Mouse (Mus musculus) frontal cortex, adult (tissue): ENCODE results near the gene Tex10.
"Not testable (repeated sequence)": the region's sequence is repeated elsewhere in the genome, so short reads cannot be mapped to it uniquely, and the experiment has no call there.

Experiments
- ATAC-seq: cut with Nextera tagmentation; 2 replicates; pipeline ENCODE4 v1.9.2; 2017; ENCODE audit warnings: mild to moderate bottlenecking, moderate library complexity, mixed read lengths; ENCODE audit not compliant: low TSS enrichment

Gene Tex10

DNA sequence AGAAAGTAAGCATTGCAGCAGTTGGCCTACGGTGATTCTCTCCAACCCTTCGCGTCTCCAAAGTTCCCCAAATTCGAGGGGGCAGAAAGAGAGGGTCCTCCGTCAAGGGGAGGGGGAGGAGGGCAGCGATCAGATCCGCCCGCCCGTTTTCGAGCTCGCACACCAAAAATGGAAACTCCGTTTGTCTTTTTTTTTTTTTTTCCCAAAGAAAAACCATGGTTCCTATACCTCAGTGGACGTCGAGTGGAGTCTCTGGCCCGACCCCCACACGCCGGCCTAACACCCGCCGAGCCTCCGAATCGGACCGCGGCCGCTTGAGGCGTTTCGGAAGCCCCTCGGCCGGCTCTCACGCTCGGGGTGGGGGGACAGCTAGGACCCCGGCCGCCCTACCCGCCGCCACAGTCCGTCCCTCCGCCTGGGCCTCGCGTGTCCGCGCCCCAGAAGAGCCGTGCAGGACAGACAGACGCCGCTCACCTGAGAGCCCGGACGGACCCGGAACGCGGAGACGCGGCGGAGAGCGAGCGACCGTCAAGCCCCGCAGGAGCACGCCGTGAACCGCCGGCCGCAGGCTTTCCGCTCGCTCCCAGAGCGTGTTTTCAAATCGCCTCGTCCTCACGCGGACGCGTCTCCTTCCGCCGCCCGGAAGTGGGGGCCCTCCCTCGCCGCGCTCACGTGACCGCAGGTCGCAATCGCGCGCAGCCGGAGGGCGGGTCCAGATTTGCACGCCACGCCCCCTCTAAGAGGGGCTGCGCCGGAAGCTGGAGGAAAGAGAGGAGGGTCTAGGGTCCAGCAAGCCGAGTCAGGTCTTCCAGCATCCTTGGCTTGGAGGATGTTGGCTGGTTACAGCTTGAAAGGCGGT, at the start of gene Tex10:
TSS of gene Tex10 (minus strand) at position 668 of the 859 bp plus-strand sequence.
- peak; percentile 96 for ATAC-seq

DNA sequence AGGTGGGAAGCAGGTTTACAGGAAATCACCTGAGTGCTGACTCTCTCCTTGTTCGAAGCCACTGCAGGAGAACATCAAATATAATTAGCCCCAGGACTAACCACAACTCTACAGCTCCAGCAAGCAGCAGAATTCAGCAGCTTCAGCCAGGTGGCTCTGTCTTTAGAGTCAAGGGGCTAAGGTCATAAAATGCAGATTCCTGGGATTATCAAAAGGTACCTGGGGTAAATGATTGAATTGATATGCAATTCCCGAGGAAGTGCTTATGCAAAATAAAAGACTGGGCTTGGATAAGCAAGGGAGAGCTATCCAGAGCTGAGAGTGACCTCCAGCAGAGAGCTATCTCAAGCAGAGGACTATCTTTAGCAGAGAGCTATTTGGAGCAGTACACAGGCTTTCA, 37.6 kb upstream of the Tex10 start:
- no peak for ATAC-seq

DNA sequence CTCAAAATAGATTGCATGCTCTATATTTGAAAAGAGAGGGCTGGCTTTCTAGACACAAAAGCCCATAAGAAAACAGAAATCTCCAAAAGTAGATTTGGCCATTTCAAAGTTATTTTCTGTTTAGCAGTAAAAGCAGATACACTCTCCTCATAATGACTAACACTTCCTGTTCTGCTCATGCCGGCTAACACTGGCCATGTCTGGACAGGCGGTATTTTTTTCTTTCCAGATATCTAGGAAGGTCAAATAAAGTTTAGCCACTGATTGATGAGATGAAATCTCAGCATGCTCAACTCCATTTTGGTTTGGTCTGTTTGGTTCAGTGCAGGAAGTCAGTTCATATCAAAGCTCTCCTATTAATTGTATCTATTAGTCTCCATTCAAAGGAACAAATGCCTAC, 19.3 kb upstream of the Tex10 start:
- no peak for ATAC-seq

DNA sequence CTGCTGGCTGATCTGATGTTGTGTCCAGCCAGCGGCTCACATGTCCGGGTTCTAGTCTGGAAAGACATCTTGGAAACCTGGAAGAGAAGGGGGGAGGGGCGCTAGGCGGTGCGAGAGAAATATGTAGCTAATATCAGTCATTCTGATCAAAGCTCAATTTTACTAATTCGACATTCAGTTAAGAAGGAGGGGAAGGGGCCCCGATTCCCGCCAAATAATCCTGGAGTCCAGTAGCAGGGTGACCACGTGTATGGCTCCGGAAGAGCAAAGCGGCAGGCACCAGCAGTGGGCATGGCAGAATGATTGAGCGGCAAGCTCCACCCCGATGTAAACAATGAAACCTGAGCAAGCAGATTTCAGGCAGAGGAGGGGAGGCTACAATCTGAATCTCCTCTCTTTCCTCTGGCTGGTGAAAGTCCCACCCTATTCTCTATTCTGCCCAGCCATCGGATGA, 18.1 kb upstream of the Tex10 start:
- ATAC-seq = no peak

DNA sequence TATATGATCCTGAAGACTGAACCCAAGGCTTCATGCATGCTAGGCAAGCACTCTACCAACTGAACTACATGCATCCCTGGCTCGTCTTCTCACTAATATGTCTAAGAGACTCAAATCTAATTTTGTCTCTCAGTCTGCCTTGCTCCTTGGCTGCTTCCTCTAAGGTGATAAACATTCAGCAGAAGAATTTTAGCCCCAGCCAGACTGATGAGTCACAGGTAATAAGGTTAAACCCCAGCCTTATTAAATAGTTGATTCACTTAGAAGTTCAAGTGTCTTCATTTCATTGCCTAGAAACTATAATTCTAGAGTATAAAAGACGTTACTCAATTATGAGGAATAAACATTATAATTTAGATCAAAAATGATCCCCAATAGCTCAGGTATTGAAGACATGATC, 15.7 kb upstream of the Tex10 start:
- no peak for ATAC-seq

DNA sequence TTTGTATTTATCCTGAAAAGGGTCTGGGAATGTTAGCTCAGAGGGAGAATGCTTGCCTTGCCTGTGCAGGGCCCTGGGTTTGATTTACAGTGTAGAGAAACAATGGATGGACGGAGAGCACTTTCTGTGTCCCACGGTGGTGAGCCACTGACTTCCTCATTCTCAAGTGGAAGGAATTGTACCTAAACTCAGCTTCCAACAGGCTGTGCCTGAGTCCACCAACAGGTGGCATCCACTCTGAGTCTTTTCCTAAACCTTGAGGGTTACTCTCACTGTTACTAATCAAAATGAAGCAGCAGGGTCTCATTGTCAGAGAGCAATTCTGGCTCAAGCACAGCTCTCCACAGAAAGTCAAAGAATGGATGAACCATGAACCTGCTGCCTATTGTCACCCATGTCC, 8.0 kb upstream of the Tex10 start:
- ATAC-seq = no peak

DNA sequence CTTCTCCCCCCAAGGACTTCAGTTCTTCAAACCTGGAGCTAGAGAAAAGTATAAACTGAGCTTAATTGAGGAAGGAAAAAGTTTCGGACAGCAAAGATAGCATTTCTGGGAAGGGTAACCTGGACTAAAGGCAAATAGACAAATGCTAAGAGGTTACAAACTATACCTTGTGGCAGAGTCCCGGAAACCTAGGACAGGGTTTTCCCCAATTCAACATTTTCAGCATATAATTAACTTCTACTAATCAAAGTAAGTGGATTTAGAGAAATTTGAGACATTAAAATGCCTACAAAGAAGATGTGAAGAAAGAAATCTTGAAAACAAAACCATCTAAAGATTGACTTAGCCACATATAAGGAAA, 372 bp upstream of the Tex10 start:
- ATAC-seq = no peak

DNA sequence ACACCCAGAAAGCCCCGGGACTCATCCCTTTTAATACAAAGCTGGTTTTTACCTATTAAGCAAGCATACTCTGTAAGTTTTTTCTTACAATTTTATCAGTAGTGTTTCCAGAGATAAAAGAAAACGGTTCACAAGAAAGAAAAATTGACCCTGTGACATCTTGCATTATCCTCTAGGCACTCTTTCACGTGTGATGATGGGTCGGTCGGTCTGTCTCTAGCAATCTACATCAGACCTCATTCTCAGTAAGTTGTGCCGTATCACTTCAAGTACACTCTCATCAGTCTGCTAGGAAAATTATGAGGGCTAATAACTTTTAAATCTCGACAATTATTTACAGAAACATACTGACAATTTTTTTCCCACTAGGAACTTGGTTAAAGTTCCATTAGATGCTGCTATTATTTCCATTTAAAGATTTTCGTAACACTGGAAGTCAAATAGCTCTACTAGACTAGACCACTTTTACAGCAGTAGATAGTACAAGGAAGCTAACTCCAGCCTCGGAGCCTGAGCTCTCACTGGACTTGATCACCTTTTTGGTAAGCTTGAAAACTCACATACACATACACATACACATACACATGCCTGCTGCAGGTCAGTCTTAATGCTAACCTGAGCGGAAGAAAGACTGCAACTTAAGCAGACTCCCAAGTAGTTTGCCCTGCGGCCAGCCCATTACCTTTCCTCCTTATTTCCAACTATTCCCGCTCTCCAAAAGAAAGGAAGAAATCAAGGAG, 1.0 kb downstream of the Tex10 start:
- peak; percentile 38; the same call in 1 of the 2 replicates for ATAC-seq

DNA sequence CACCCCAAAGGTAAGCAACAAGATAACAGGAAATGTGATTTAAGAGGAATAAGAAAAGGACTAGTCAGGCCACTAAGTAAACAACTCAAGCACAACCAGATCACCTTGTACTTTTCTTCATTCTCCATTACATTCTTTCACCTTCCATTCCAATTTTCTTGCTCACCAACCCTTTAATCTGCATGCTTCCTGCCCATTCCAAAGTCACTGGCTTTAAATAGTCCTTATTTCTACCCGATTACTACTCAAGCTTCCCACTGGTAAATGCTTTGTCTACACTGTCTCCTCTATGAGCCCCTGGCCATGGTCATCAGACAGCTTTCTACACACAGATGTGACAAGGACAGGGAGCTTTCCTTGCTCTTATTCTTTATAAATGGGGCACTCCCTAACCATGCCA, 2.3 kb downstream of the Tex10 start:
- ATAC-seq = no peak

DNA sequence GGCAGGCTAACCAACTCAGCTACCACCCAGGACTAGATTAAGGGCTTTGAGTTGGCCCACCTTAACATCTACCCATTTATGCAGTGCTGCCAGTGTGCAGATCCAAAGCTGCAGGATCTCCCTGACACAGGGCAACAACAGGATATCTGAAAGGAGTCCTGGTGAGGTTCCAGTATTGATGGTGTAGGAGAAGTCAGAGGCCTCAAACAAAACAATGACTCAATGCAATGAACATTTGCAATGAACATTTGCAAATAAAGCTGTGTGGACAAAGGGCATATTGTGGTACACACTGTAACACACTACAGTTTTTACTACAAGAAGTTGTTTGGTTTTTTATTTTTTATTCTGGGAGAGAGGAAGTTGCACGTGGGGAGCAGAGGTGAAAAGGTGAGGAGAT, 12.2 kb downstream of the Tex10 start:
- ATAC-seq = no peak

DNA sequence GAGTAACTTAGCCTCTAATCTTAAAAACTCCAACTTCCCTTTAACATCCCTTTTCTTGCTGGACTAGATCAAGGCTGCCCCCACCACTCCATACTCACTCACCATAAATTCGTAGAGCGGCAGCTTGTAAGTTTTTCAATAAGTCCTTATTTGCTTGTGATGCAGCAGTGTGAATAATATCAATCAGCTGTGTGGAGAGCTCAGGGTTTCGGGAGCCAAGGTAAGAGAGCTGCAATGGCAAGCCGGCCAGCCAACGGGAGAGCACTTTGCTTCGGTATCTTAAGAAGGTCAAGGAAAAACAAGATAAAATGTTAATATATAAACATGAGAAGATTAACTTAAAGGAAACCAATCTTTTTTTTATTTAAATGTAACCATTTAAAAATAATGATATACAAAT, 14.8 kb downstream of the Tex10 start:
- no peak for ATAC-seq

DNA sequence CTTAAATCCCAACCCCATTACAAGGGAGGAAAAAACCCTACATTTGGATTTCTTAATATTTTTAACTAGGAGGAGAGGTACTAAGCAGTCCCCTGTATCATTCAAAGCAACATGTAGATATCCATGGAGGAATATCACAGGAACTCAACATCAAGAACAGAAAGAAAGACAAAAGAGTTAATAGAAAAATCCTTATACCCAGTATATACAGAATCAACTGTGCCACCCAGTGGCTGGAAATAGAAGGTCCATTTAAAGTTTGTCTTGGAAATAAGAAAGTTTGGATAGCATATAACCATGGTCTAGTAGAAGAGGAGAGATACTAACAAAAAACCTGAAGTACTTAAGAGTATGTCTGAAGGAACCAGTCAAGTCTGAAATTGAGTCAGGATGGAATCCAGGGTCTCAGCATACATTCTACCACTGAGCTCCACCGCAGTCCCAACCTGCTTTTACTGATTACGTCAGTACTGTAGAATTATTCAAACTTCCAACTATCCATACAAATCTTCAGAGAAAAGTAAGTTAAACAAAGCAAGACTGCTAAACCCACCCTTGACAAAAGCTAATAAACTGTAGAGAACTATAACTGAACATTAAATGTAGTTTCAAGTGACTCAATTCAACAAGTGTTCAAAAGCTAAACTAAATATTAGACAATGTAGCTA, 19.0 kb downstream of the Tex10 start:
- ATAC-seq = peak; percentile 86

DNA sequence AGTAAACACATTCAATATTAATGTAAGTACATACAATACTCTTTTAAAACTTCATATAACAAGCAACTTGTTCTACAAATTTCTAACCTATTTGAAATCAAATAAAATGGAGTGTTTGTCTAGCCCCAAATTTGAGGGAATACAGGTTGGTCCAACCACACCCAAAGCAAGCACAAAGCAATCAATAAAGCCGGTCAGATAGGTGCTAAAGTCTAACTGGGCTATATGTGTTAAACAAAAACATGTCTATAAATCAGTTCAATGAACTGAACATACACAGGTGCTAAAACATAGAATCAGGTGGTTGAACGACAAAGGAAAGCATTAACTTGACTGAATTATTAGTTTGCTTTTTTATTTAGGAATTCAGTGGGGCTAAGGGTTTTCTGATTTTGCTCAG, 45.2 kb downstream of the Tex10 start:
- no peak for ATAC-seq

DNA sequence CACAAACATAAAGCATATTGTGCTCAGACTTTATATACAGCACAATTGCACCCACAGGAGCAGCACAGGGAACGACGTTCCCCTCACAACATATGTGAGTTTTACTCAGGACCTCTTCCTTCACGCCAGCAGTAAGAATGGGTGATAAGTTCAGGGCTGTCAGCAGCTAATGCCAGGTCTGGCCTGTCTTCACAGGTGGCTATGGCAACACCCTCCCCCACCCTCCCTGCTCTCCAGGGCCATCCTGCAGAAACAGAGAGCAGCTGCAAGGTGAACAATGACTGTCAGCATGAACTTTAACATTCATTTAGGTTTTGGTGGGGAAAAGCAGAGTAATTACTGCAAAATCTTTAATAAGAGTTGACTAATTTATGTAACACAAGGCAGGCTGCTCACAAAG, 45.8 kb downstream of the Tex10 start:
- ATAC-seq = no peak

DNA sequence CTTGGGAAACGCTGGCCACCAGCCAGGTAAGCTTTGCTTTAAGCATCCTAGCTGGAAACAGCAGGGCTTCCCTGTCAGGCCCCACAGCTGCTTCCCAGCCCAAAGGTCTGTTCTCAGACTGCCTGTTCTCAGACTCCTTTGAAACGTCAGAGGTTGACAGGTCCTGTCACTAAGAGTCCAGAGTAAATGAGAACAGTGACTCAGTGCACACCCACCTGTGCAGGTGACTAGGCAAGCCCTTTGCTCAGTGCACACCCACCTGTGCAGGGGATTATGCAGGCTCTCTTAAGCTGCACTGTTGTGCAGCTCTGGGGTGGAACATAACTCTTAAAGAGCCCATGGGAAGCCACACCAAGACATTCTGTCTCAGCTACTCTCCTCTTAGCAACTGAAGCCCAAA, 49.5 kb downstream of the Tex10 start:
- no peak for ATAC-seq

DNA sequence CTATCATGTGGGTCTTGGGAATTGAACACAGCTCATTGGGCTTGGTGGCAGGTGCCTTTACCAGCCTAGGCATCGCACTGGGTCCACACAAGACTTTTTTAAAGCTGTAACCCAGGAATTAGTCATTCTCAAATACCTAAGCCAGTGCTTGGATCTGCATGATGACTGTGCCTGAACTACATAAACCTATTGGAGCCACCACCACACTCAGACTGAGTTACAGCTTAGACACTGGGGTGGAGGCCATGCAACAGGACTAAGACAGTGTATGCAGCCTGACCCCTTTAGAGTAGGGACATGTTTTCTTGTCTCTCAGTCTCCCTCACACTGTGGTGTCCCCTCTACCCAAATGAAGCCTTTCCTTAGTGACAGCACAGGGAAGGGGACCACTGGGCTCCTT, 50.6 kb downstream of the Tex10 start:
- ATAC-seq = no peak

DNA sequence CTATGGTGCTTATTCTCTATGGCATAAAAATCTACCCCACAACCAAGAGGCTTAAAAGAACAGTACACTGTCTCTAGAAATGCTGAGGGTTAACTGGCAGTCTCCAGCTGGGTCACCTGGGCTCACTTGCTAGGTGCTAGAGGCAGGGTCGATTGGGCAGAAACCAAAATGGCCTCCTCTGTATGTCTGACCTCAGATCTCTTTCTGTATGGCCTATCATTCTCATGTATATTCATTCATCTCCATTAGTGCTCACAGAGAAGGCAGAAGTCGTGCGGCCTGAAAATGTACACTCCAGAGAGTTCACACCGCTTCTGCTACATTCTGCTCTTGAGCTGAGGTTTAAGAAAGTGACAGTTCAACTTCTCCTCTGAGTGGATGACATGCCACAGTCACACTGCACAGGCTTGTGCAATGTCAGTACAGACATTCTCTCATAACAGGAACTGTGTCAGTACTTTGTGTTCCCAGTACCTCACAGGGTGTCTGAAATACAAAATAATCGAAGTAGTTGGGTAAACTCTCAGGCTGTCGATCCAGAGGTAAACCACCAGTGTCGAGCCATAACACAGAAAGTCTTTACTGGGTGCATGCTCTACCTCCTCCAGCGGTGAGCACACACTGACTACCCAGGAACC, 54.3 kb downstream of the Tex10 start:
- no peak for ATAC-seq

DNA sequence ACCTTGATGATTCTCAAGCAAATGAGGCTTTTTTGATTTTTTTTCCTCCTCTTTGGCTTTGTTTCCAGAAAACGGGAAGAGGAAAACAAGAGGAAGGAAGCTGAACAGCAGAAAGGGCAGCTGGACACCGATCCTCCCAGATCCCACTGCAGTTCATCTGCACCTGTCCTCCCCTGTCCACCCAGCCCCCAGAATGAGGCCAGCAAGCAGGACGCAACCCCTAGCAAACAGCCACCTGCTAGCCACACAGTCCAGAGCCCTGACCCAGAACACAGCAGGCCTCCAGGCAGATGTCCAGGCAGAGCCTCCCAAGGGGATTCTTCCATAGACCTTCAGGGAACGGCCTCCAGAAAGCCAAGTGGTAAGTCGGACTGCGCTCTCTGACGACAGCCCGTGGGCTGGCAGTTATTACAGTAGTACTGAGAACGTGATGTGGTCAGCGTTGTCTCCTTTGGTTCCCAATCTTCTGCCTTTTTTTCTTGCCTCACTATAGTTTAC, 57.4 kb downstream of the Tex10 start:
- ATAC-seq = no peak

DNA sequence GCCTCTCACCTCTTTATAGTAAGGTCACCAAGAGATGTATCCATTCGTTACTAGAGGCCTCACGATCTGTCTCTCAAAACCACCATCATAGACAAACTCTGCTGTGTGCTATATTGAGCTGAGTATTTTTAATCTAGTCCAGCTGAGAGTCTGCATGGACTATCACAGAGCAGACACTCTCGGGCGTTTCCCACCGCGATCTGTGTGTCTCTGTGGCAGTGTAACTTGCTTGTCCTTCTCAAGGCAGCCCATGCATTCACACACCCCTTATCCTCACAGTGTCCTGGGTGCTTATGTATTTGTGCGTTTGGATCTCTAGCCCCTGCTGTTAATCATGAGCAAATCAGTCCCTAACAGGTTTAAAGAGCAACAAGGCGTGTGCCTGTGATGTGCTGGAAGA, 59.8 kb downstream of the Tex10 start:
- ATAC-seq = no peak

DNA sequence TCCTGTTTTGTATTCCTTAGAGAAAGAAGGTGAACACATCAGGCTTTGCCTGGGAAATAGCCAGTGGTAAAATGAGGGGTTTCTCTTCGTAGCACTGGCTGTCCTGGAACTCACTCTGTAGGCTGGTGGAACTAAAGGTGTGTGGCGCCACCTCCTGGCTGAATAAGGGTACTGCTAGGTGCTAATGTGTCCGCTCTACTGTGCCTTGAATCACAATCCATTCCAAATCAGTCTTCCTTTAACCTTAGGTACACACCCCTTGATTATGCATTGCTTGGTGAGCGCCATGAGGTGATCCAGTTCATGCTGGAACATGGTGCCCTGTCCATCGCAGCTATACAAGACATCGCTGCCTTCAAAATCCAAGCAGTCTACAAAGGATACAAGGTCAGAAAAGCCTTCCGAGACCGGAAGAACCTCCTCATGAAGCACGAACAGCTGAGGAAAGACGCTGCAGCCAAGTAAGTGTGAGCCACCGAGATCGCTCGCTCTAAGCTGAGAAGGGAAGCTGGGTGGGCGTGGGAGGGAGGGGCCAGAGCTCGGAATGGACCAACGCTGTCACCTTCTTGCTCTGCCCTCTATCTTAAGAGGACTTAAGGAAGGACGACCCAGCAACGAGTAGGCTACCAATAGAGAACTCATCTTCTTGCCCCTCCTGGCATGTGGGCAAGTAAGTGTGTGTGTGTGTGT, 65.8 kb downstream of the Tex10 start:
- peak; percentile 72 for ATAC-seq

DNA sequence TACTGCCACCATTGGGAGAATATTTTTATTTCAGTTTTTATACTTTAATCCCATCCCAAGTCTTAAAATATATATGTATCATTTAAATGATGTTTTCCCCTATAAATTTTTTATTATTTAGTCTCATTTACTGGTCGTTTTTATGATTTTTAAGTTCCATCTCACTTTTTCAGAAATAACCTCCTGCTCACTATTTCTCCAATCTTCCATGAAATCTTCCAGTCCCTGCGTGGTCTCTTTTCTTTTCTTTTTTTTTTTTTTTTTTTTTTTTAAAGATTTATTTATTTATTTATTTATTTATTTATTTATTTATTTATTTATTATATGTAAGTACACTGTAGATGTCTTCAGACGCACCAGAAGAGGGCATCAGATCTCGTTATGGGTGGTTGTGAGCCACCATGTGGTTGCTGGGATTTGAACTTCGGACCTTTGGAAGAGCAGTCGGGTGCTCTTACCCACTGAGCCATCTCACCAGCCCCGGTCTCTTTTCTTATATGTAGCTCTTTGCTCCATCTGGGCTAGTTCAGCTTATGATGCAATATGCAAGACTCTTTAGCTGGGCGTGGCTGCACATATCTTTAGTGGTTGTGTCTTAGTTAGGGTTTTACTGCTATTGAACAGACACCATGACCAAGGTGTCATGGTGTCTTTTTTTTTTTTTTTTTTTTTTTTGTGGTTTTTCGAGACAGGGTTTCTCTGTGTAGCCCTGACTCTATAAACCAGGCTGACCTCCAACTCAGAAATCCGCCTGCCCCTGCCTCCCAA, 67.4 kb downstream of the Tex10 start:
- ATAC-seq = not testable (repeated sequence)
